Mouse (Mus musculus) MEL-GATA-1-ER (cell line): ENCODE results near the gene Bach2.
A peak's percentile ranks its signal among the peaks of the same experiment; 100 is the strongest.

Experiments
- DNase-seq: peaks from one replicate; pipeline ENCODE4 v3.0.0-alpha.2; 2012; ENCODE audit warnings: low read depth; ENCODE audit errors: extremely low read depth

Bach2 gene

DNA sequence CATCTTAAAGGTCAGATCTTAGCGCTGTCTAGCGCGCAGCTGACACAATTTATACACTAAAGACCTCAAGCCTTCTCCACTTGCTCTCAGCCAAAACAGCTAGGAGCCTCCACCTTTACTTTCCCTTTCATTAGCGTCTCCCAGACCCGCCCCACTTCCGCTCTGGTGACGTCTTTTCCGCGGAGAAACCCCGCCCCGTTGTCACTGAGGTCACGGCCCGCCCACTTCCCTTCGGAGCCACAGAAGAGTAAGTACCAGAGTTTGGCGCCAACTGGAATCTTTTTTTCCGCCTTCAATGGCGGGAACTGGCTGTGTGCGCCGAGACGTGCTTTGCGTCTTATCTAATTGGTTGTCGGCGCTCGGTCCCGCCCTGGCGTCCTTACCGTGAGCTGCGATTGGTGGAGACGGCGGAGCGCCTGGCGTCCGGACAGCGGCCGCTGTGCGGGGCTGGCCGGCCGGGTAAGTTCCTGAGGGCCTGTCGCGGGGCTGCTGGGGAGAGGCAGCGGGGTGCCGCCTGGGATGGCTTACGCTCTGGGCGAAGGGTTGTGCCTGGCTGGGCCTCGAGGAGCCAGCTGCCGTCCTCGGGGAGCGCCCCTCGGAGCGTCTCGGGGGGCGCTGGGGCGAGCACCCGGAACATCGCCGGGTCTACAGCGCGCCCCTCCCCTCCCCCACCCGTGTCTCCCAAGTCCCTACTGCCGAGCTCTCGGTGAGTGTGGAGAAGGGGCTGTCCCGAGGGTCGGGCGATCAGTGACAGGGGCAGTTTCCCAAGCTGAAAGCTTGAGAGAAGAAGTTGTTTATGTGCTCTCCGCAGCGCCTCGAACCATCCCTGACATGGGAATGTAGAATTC, 376.7 kb downstream of the Bach2 start, which contains the start of gene Casp8ap2:
Gene Casp8ap2 (plus strand): TSS at position 418 of the 848 bp plus-strand sequence.
- peak; percentile 97 for DNase-seq

DNA sequence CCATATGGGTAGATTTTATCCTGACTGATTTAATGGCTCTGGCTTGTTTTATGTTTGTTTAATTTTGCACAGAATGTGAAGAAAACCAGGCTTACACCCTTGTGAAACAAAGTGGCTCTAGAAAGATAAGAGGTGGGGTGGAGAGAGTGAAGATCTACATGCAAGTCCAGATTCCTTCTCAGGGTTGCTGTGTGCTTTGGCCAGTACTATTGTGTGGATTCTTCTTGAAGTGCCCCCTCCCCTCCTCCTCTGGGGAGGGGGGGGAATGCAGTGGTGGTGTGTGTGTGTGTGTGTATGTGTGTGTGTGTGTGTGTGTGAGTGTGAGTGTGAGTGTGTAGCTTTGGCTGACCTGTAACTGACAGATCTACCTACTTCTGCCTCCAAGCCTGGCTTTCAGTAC, 383.0 kb downstream of the Bach2 start:
- DNase-seq: no peak
